Mouse (Mus musculus) liver, postnatal 0 days (tissue): ENCODE measurements around the gene F10. TPM values are rescaled to one million over a fixed set of nuclear protein-coding genes. Genes with fewer than 3 reads are reported as not detected.

ENCODE experiments used
- ATAC-seq: fragments of 200-750 bp; cut with Nextera tagmentation; 2 replicates; pipeline ENCODE4 v1.8.0; 2017; ENCODE audit warnings: mild to moderate bottlenecking, moderate library complexity
- DNase-seq: peaks from one replicate; pipeline ENCODE4 v3.0.0-alpha.2; 2016
- H3K27ac ChIP-seq: fragments of 300-500 bp; sonication (generic); 2 replicates; pipeline ENCODE4 v1.5.1; 2014; ENCODE audit warnings: antibody characterized with exemption, moderate library complexity, mild to moderate bottlenecking, low read depth
- H3K27me3 ChIP-seq: fragments of 300-500 bp; sonication (generic); 2 replicates; pipeline ENCODE4 v1.6.1; 2014; ENCODE audit warnings: low read length, control low read depth, mixed read lengths; ENCODE audit not compliant: insufficient read depth
- H3K36me3 ChIP-seq: fragments of 300-500 bp; sonication (generic); replicated peaks from 2 replicates; pipeline ENCODE4 v1.6.1; 2014; ENCODE audit warnings: mild to moderate bottlenecking, control low read depth, low read length, moderate library complexity, mixed read lengths; ENCODE audit not compliant: insufficient read depth
- H3K4me1 ChIP-seq: fragments of 300-500 bp; sonication (generic); 2 replicates; pipeline ENCODE4 v1.6.1; 2014; ENCODE audit warnings: antibody characterized with exemption, mild to moderate bottlenecking, control low read depth; ENCODE audit not compliant: insufficient read depth
- H3K4me2 ChIP-seq: fragments of 300-500 bp; sonication (generic); 2 replicates; pipeline ENCODE4 v1.6.1; 2014; ENCODE audit warnings: low read depth, mild to moderate bottlenecking, low read length, moderate library complexity, mixed read lengths
- H3K4me3 ChIP-seq: fragments of 300-500 bp; sonication (generic); 2 replicates; pipeline ENCODE4 v1.5.1; 2014; ENCODE audit warnings: low read depth, low read length
- H3K9ac ChIP-seq: fragments of 300-500 bp; sonication (generic); replicated peaks from 2 replicates; pipeline ENCODE4 v1.6.1; 2014; ENCODE audit warnings: mild to moderate bottlenecking, moderate library complexity
- H3K9me3 ChIP-seq: fragments of 300-500 bp; sonication (generic); 2 replicates; pipeline ENCODE4 v1.6.1; 2016; ENCODE audit warnings: mild to moderate bottlenecking, control low read depth, low read length, mixed read lengths
- CTCF ChIP-seq: sonication (generic); IDR thresholded peaks from 2 replicates; pipeline ENCODE4 v1.5.1; 2016; ENCODE audit warnings: antibody characterized with exemption, low read depth
- EP300 ChIP-seq: IDR thresholded peaks from 2 replicates; pipeline ENCODE4 v1.6.1; 2016; ENCODE audit warnings: antibody characterized with exemption, low read depth, mild to moderate bottlenecking
- WGBS: fragments of 180-500 bp; shearing (Covaris S2); extraction: QIAGEN DNeasy Blood & Tissue Kit; methylation state at CpG from one replicate; pipeline ENCODE4 v1.1.7; 2014; ENCODE audit not compliant: insufficient replicate concordance; 5-methylcytosine and 5-hydroxymethylcytosine counted together
- polyA plus RNA-seq: library from polyadenylated mRNA; unstranded; fragments of >200 nt; fragmentation: Nextera tagmentation; extraction: Ambion mirVana; gene quantifications from 2 replicates; pipeline ENCODE4 v1.2.1, GENCODE M21; 2015

F10 gene
- polyA plus RNA-seq, 1 experiment from 2014 or later: 542 TPM

GRCm38 (mm10) chr8:13041459-13041858 lies 4.4 kb downstream of the F10 start:
- Histone ChIP-seq H3K36me3 (peaks cover 3% of the 10 kb centered on the region; the same call in 1 of the 2 replicates), H3K9ac (no peak overlapping the region), H3K27me3 (no peaks in the 10 kb centered on the region), H3K4me3 (no peak overlapping the region), H3K27ac (no peak overlapping the region), H3K9me3 (no peaks in the 10 kb centered on the region), H3K4me1 (peaks cover 13% of the 10 kb centered on the region), H3K4me2 (no peak overlapping the region)
- 54% methylated on average over 4 of the region's 4 CpGs for WGBS
- TF ChIP-seq EP300: no peak
- TF ChIP-seq CTCF: no peak
- no peak for ATAC-seq
- DNase-seq: no peak

GRCm38 (mm10) chr8:13047652-13048051 lies 10.5 kb downstream of the F10 start:
- Histone ChIP-seq H3K27me3 (no peaks in the 10 kb centered on the region), H3K4me1 (no peaks in the 10 kb centered on the region), H3K9ac (no peak overlapping the region), H3K9me3 (no peaks in the 10 kb centered on the region), H3K27ac (no peak overlapping the region), H3K4me3 (no peak overlapping the region), H3K4me2 (no peak overlapping the region), H3K36me3 (peaks cover 36% of the 10 kb centered on the region)
- no peak for ATAC-seq
- no peak for DNase-seq
- WGBS: 62% methylated on average over 5 of the region's 5 CpGs
- TF ChIP-seq CTCF (no peak), EP300 (no peak)

- DNase-seq: no peak
- Histone ChIP-seq H3K4me2 (no peak overlapping the region), H3K4me1 (no peaks in the 10 kb centered on the region), H3K27me3 (no peaks in the 10 kb centered on the region), H3K4me3 (no peak overlapping the region), H3K9me3 (no peaks in the 10 kb centered on the region), H3K9ac (no peak overlapping the region), H3K36me3 (peaks cover 56% of the 10 kb centered on the region), H3K27ac (no peak overlapping the region)
- TF ChIP-seq EP300: no peak
- no peak for TF ChIP-seq CTCF
- ATAC-seq: no peak
- WGBS: 76% methylated on average over 10 of the region's 10 CpGs
Measured at GRCm38 (mm10) chr8:13050550-13050949, 13.4 kb downstream of the F10 start.

- Histone ChIP-seq H3K4me1 (peaks cover 21% of the 10 kb centered on the region), H3K36me3 (peaks cover 26% of the 10 kb centered on the region; the same call in 1 of the 2 replicates), H3K9me3 (no peaks in the 10 kb centered on the region), H3K27ac (peak overlapping the region; percentile 93), H3K9ac (no peak overlapping the region), H3K27me3 (no peaks in the 10 kb centered on the region), H3K4me2 (no peak overlapping the region), H3K4me3 (no peak overlapping the region)
- peak; percentile 86 for TF ChIP-seq EP300
- no peak for TF ChIP-seq CTCF
- peak; percentile 70 for DNase-seq
- peak; percentile 94 for ATAC-seq
- 63% methylated on average over 4 of the region's 4 CpGs for WGBS
Measured at GRCm38 (mm10) chr8:13057351-13057750, 20.2 kb downstream of the F10 start.

- H3K9ac ChIP-seq: peak within 1 kb of the TSS; percentile 74
- peak; percentile 70 for DNase-seq
Measured at GRCm38 (mm10) chr8:13060441-13061150, 23.5 kb downstream of the F10 start, which contains the start of gene Proz. TSS of gene Proz (plus strand) at chr8:13060914.

GRCm38 (mm10) chr8:13063112-13063511 lies 26.0 kb downstream of the F10 start:
- Histone ChIP-seq H3K9me3 (no peaks in the 10 kb centered on the region), H3K36me3 (peaks cover 3% of the 10 kb centered on the region; the same call in 1 of the 2 replicates), H3K4me1 (peaks cover 14% of the 10 kb centered on the region), H3K9ac (no peak overlapping the region), H3K4me2 (peak overlapping the region; percentile 64), H3K27me3 (no peaks in the 10 kb centered on the region), H3K27ac (no peak overlapping the region), H3K4me3 (no peak overlapping the region)
- no peak for ATAC-seq
- TF ChIP-seq CTCF: no peak
- no peak for TF ChIP-seq EP300
- no peak for DNase-seq
- 58% methylated on average over 16 of the region's 16 CpGs for WGBS

More at GRCm38 (mm10) chr8:13060441-13061150, 23.5 kb downstream of the F10 start, which contains the start of gene Proz:
- 55% methylated on average over 17 of the region's 17 CpGs for WGBS
- peak within 1 kb of the TSS; percentile 49 for H3K4me3 ChIP-seq
- H3K4me2 ChIP-seq: peak within 1 kb of the TSS; percentile 64
- H3K4me1 ChIP-seq: peaks cover 24% of the 10 kb centered on the region
- peak within 1 kb of the TSS; percentile 93 for H3K27ac ChIP-seq
- peak; percentile 66 for ATAC-seq
- no peaks in the 10 kb centered on the region for H3K27me3 ChIP-seq
- no peaks in the 10 kb centered on the region for H3K9me3 ChIP-seq
- peaks cover 8% of the 10 kb centered on the region; the same call in 1 of the 2 replicates for H3K36me3 ChIP-seq
- peak; percentile 34; the same call in 1 of the 2 replicates for TF ChIP-seq EP300
- no peak for TF ChIP-seq CTCF
